Mouse (Mus musculus) c-Kit-positive CD71-positive TER-119-positive erythroid progenitor cells, embryonic 14.5 days (primary cell): ENCODE results near the gene Apobec2.

Source experiments
- DNase-seq: peaks from one replicate; pipeline ENCODE4 v3.0.0-alpha.2; 2013; ENCODE audit warnings: low spot score

Apobec2 gene

DNA sequence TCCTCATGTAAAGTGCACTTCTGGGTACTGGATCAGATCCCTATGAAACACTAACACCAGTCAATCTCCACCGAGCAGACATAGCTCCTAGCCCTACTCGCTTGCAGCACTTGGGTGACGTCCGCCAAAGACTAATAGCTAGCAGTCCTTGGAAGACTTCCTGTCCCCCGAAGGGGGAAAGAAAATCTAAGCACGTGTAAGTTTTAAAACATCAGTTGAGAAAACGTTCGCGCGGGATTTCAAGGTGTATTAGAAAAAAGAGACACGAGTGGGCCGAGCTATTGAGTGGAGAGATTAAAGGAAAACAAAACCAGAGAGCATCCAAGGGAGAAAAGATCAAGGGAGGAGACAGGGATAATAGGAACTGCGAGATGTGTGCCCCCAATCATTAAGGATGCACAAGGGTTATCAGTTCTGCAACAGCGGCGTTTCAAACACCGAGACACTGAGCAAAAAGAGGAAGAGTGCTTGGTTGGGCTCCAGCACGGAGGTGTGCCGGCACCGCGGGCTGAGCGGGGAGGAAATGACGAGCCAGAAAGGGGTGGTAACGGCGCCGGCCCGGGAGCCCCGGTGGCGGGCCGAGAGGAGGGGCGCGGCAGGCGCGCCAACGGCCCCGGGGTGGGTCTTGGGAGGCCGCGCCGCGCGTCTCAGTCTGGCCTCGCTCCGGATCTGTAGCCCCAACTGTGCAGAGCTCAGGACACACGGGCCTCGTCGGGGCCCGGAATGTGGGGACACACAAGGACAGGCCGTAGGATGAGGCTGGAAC, 24.0 kb downstream of the Apobec2 start:
- peak; percentile 73 for DNase-seq

GRCm38 (mm10) chr17:48407910-48408525, 24.7 kb downstream of the Apobec2 start:
- no peak for DNase-seq

DNA sequence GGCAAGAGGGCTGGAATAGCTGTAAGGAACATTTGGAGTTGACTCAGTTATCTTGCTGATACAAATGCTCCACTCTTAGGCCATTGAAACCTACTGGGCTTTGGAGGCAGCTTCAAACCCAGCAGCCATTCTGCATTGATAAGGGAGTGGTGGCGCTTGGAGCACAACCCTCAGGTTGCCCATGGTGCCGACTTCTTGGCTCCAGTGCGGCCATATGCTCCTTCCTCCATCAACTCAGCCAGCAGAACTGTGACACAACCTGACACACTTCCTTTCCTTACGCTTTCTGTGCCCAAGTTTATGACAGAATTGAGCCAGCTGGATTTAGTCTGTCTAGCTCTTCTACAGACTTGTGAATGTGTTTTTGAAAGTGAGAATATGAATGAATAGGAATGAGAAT, 25.6 kb downstream of the Apobec2 start:
- no peak for DNase-seq

GRCm38 (mm10) chr17:48404706-48405105, 28.0 kb downstream of the Apobec2 start:
- DNase-seq, result peak; percentile 68

DNA sequence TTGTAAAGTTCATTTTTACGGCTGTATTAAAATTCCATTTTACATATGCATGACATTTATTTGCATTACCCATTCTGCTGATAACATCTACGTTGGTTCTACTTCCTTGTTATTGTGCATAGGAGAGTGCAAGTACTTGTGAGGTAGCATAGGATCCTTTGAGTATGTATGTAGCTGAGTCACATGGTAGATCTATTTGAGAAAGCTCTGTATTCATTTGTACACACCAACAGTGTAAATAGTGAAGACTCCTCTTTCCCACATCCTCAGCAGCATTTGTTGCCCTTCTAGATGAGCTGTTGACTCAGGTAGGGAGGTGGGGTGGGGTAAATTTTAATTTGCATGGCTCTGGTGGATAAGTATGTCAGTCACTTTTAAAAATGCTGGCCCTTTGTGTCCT, 28.9 kb downstream of the Apobec2 start:
- DNase-seq, result no peak

DNA sequence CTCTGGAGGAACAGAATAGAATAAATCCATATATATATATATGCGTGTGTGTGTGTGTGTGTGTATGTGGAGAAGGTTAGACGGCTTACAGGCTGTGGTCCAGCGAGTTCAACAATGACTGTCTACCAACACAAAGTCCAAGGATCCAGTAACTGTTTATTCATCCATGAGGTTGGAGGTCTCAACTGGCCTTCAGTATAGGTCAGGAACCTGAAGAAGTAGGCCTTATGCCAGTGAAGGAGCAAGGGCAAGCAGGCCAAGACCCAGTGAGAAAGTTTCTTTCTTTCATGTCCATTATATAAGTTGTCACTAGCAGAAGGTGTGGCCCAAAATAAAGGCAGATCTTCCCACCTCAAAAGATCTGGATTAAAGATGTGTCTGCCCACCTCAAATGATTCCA, 30.0 kb downstream of the Apobec2 start:
- DNase-seq, result no peak

DNA sequence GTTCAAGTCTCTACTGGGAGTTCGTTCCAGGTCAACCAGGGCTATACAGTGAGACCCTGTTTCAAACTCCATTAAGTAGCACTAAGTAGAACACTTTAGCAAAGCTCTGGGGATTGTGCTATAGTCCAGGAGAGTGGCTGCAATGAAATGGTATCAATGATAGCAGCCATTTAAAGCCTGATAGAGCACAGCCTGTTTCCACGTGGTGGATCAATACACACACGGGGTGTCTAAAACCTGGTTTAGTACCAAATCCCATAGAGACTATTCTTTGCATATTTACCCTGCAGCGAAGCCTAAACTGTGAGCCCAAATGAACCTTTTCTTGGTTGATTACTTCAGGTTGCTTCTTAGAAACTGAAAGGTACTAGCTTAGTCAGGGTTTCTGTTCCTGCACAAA, 31.0 kb downstream of the Apobec2 start:
- DNase-seq, result no peak

- DNase-seq, result no peak
Measured at GRCm38 (mm10) chr17:48392616-48393015, 40.1 kb downstream of the Apobec2 start.

DNA sequence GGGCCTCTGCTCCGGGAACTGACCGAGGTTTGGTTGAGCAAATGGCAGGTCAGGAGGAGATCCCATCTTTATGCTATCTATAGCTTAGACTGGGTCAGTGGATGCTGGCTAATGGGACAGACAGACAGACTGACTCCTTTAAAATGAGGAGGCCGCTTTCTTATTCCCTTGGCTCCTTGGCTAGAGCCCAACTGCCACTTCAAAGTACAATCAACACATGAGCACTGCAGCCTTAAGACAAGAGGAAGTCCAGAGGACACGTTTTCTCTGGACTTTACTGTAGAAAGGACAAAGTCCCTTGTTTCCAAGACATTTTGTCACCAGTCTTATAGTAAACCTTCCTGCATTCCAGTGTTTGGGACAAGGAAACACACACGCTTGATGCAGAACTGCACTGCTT, 41.3 kb downstream of the Apobec2 start:
- no peak for DNase-seq

- no peak for DNase-seq
Measured at GRCm38 (mm10) chr17:48389442-48389841, 43.3 kb downstream of the Apobec2 start.

GRCm38 (mm10) chr17:48388666-48389065, 44.1 kb downstream of the Apobec2 start:
- DNase-seq, result no peak

DNA sequence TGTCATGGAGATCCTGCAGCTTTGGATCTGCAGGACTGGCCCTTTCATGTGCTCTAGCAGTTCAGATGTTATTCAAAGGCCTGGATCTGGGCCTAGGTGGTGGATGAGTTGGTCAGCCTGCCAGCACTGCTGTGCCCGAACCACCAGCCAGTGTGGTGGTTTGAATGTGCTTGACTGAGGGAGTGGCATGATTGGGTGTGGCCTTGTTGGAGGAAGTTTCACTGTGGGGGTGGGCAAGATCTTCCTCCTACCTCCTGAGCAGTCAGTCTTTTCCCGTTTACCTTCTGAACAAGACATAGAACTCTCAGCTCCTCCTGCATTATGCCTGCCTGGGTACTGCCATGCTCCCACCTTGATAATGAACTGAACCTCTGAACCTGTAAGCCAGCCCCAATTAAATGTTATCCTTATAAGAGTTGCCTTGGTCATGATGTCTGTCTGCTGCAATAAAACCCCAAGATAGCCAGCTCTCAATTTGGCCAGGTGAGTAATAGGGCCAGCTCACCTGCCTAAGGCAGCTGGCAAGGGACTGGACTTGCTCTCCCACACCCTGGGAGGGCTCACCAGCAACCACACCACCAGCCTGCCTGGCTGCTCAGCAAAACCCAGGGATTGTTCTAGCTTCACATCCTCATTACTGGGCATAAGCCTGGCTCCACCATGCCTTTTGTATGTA, 46.8 kb downstream of the Apobec2 start:
- DNase-seq, result no peak

DNA sequence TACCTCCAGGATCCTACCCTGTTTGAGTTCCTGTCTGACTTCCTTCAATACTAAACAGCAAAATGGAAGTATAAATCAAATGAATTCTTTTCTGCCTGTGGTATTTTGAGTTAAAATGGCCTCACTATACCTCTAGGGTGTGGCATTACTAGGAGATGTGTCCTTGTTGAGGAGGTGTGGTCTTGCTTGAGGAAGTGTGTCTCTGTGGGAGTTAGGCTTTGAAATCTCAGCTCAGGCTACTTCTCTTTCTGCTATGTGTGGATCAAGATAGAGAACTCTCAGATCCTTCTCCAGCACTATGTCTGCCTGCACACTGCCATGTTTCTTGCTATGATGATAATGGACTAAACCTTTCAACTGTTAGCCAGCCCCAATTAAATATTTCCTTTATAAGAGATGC, 53.7 kb downstream of the Apobec2 start:
- DNase-seq, result no peak

GRCm38 (mm10) chr17:48376102-48376501, 56.6 kb downstream of the Apobec2 start:
- DNase-seq, result no peak

DNA sequence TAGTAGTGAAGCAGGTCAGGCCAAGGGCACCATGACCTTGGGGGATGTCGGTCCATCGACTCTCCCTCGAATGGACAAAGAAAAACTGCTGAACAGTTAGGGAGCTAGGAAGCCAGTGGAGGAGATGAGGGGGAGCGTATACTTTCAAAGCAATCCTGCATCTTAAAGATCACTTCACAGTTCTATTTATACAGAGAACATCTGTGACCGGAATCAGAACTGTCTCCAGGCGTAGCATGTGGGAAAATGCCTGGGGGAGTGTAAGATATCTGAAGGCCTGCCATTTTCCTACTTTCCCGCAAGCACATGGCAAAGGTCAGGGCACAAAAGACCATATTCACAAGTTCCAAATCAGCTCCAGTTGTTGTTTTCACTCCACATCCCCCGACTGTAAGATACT, 59.7 kb downstream of the Apobec2 start:
- no peak for DNase-seq

GRCm38 (mm10) chr17:48371621-48372020, 61.1 kb downstream of the Apobec2 start:
- DNase-seq, result no peak
